Mouse (Mus musculus) testis, postnatal 14 days (tissue): ENCODE measurements around the gene Sppl2b.

ENCODE experiments used
- DNase-seq: peaks from one replicate; pipeline ENCODE4 v3.0.0; 2021; ENCODE audit warnings: low spot score

Gene Sppl2b

DNA sequence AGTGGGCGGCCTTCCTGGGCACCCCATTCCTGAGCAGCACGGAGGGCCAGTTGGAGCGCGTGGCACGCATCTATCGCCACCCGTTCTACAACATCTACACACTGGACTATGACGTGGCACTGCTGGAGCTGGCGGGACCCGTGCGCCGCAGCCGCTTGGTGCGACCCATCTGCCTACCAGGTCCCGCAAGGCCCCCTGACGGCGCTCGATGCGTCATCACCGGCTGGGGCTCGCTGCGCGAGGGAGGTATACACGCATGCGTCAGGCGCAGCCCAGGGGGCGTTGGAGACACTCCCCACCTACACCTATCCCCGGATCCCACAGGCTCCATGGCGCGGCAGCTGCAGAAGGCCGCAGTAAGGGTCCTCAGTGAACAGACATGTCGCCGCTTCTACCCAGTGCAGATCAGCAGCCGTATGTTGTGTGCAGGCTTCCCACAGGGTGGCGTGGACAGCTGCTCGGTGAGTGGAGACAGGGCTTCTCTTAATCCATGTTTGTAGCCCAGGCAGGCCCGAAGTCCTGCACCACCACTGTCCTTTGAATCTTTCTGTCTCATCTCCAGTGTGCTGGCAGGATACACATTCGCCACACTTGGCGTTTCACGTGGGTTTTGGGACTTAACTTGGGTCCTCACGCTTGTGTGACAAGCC lies 42.9 kb downstream of the Sppl2b start:
- DNase-seq, result no peak

- no peak for DNase-seq
Observed at GRCm38 (mm10) chr10:80899074-80899473, 44.0 kb downstream of the Sppl2b start.

DNA sequence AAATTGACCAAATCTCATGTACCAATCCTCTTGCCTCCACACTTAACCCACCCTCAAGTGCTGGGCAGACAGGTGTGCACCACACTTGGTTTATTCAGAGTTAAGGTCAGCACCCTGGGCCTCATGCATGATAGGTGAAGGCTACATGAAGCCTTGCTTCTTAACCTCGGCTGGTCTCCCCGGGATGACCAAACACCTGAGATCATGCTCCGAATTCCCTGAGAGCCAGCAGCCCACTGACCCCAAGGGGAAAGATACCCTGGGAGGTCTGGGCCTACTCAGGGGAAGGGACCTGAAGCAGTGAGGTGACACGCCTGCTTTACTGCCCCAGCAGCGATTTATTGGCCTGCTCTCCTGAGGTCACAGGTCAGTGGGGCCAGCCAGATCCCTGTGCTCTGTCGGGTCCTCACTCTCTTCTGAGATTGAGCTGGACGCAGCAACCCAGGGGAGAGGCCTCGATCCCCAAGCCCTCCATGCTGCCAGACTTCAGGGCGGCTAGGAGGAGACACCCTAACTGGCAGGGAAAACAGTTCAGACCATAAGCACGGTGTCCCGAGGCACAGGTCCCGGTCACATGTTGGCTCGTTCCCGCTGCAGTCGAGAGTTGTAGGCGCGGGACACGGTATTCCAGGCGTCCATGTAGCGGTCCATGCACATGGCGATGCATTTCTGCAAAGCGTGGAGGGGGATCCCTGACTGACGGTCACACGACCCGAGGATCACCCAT lies 44.7 kb downstream of the Sppl2b start:
- DNase-seq, result no peak

GRCm38 (mm10) chr10:80900318-80901247 lies 45.5 kb downstream of the Sppl2b start, which contains the start of gene Timm13:
Timm13 (minus strand) TSS chr10:80900969.
- peak; percentile 98 for DNase-seq

DNA sequence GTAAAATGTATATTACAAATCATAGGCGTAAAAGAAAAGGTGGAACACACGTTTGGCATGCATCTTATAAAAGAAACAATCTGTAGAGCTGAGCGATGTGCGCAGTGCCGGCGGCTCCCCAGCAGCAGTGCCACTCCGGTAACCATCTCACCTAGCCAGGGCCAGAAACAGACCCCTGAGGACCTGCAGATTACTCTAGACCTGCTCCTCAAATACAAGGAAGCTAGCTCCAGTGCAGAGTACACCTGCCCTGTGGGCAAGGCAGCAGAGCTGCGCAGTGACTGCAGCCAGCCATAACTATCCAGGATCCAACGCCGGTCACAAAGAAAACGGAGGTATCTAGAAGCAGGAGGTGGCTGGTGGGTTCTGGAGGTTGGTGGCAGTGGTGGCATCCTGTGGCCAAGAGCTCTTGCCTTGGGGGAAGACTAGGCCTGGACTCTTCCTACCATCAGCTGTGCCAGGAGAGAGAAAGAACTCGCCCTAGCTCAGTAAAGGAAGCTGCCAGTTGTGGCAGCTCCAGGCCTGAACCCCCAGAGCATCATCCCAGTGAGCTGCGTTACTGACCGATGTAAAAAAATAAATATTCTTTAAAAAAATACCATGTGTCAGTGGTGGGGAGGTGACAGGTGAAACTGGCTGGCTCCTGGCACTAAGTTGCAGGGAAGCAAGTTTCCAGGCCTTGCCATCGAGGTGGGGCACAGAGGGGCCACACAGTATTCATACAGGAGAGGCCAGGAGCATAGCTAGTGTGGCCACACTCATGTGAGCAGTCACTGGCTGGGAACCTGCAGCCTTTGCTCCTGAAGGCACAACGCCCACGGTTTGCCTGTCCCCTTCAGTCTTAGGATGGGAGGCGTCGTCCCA lies 46.6 kb downstream of the Sppl2b start:
- DNase-seq, result no peak

DNA sequence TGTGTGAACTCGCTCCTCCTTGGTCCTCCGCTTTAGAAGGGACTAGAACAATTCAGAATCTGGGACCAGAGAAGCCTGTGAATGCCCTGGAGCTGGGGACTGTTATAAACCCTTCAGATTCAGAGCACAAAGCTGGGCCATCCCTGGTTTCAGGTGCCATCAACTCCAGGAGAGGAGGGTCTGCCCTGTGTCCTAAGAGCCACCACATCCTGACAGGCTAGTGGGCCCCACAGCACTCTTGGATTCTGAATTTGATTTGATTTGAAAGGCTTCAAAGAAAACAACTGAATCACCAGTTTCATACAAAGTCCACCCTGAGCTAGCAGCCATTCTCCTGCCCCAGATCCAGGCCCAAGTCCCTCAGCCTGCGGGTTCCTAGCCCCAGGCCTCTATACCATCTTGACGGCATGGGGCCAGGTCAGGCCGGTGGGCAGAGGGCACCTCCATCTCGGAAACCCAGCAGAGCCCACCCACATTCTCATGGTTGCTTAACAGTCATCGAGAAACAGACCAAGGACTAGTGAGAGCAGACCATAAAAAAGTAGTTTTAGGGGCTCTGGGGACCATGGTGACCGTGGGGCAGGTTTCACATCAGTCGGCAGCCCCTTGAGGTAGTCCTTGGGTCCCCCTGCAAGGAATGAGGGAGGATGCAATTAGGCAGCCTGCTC lies 47.3 kb downstream of the Sppl2b start:
- no peak for DNase-seq

- DNase-seq, result no peak
Observed at GRCm38 (mm10) chr10:80903282-80903681, 48.2 kb downstream of the Sppl2b start.

GRCm38 (mm10) chr10:80904004-80904693 lies 49.1 kb downstream of the Sppl2b start:
- DNase-seq, result no peak

DNA sequence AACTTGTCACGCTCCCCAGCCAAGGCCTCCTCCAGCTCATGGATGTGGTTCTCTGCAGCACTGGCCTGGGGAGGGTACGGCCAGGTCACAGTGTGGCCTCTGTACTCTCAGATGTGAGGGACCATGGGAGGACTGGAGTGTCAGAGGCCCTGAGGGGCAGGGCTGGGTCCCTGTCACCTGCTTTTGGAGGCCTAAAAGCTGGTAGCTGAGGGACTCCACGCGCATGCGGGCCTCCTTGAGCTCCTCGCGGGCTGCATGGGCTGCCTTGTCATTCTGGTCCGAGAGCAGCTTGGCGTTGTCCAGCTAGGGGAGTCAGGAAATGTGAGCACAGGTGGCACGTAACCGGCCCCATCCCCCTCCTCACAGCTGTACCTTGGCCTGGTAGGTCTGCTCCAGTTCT lies 49.6 kb downstream of the Sppl2b start:
- DNase-seq, result no peak

DNA sequence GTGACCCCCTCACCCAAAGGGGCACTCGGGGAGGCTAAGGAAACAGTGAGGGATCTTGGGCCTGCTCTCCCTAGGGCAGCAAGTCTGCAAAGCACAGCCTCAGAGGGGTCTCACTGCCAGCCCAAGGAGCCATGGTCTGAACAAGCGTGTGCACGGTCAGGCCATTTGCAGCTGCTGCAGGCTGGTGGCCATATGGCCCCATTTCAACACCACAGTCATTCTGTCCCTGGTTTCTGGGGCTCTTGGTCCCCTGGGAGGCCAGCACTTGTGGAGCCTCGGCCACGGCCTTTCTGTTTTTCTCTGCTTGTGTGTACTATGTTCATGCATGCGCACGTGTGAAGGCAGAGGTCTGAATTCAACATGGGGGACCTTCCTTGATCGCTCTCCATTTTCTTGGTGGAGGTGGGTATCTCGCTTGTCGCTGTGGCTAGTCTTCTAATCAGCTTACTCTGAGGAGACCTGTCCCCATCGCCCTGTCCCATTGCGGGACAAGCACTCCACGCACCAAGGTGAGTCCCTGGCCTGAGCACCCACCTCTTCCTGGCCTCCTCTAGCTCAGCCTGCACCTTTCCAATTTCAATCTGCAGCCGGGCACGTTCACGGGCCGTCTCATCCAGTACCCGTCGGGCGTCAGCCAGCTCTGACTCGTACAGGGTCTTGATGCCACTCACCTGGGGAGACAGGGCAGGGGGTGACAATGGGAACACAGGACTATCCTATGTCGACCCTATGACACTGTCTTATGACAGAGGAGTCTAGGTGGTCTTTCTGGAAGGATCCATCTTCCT lies 54.5 kb downstream of the Sppl2b start:
- DNase-seq, result no peak

DNA sequence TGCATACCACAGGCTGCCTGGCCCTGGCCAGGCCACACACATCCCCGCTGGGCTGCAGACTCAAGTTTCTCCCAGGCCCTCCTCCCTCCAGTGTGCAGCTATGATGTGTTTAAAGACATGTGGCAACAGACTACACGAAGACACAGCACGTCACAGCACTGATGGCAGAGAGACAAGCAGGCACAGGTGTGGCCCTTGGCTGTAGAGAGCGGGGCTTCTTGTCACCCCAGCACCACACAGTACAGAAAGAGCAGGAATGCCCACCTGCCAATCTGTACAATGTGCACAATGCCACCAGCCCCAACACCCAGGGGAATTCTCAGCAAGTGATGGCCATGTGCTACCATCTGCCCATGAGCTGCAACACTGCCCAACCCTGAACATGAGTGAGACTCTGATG lies 56.3 kb downstream of the Sppl2b start:
- DNase-seq, result no peak

DNA sequence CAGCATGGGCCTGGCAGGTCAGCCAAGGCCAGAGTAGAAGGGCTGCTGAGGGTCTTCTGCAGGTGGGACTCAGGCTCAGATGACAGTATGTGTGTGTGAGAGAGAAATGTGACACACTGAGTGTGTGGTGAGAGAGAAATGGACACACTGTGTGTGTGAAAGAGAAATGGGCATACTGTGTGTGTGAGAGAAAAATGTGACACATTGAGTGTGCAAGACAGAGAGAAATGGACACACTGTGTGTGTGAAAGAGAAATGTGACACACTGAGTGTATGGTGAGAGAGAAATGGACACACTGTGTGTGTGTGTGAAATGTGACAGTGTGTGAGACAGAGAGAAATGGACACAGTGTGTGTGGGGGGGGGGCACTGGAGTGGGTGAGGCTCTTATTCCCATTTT lies 56.8 kb downstream of the Sppl2b start:
- no peak for DNase-seq

- DNase-seq, result no peak
Observed at GRCm38 (mm10) chr10:80913364-80914011, 58.4 kb downstream of the Sppl2b start.

- DNase-seq, result no peak
Observed at GRCm38 (mm10) chr10:80914253-80914656, 59.2 kb downstream of the Sppl2b start.

DNA sequence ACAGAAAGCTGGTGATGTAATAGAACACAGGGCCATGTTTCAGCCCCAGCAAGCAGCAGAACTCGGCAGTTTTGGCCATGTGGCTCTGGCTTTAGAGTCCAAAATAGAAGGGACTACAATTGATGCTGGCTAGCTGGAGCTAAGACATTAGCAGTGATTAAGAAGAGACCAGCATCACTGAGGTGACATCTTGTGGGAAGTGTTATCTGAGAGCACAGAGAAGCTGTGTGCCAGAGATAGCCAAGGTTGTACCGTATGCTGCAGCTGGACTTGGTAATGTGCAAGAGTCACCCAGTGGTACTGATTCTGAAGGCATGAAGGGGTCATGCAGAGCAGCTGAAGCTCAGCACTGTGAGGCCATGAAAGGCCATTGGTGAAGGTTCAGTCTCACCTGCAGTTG lies 60.2 kb downstream of the Sppl2b start:
- DNase-seq, result no peak

- DNase-seq, result no peak
Observed at GRCm38 (mm10) chr10:80915736-80916135, 60.7 kb downstream of the Sppl2b start.

DNA sequence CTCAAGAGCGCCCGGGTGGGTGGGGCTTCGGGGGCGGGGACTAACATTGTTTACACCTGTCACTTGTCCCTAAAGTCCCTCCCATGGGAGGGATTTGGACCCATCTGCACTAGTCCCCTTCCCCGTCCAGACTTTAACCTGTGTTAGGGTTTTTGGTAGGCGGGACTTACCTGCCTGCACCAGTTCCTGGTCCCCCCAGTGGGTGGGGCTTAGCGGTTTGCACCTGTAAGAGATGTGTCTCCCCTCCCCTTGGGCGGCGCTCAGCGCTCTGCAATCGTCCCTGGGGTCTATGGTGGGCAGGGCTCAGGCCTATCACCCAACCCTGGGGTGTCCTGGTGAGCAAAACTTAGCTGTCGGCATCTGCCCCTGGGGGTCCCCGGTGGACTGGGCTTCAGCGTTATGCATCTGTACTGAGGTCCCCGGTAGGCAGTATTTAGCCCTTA lies 62.3 kb downstream of the Sppl2b start:
- DNase-seq, result no peak

- DNase-seq, result peak; percentile 73
Observed at GRCm38 (mm10) chr10:80917779-80918434, 62.8 kb downstream of the Sppl2b start, which contains the start of gene Lmnb2. Lmnb2 (minus strand) TSS chr10:80918245.
